Comparison of ENCODE assay signal across 22 mouse cellular contexts in genomic region chr10:96259242-96259641, GRCm38 (mm10).
"Had no signal": no experiment of that assay in that cellular context is flagged by ENCODE, and none has a peak within 500 bp of the region (broad histone marks: within the 10 kb centered on the region; RNA-seq: fewer than 3 reads in every experiment).

No protein-coding gene starts in this region.

- H3K4me3 ChIP-seq: kidney, embryonic 15.5 days; limb, embryonic 12.5 days; limb, embryonic 15.5 days; midbrain, embryonic 12.5 days; neural tube, embryonic 12.5 days; neural tube, embryonic 15.5 days had no signal

- H3K27me3 ChIP-seq: kidney, embryonic 15.5 days; limb, embryonic 12.5 days; limb, embryonic 15.5 days; midbrain, embryonic 12.5 days; neural tube, embryonic 12.5 days; neural tube, embryonic 15.5 days had no signal

- H3K36me3 ChIP-seq: kidney, embryonic 15.5 days; limb, embryonic 12.5 days; limb, embryonic 15.5 days; midbrain, embryonic 12.5 days; neural tube, embryonic 12.5 days; neural tube, embryonic 15.5 days had no signal

- H3K27ac ChIP-seq: kidney, embryonic 15.5 days; limb, embryonic 12.5 days; limb, embryonic 15.5 days; liver, embryonic 14.5 days; macrophage; midbrain, embryonic 12.5 days; neural tube, embryonic 12.5 days; neural tube, embryonic 15.5 days; stomach, postnatal 0 days had no signal

- DNase-seq: kidney, postnatal 10 days; kidney, postnatal 36 days; left cerebral cortex, postnatal 4 days; liver, postnatal 0 days; lung, embryonic 14.5 days; right cerebral cortex, adult 18-20 months; right cerebral cortex, postnatal 14 days; right cerebral cortex, postnatal 4 days; thymus, adult 2 months; thymus, postnatal 14 days; thymus, postnatal 4 days had no signal

- H3K9ac ChIP-seq: kidney, embryonic 15.5 days; limb, embryonic 12.5 days; limb, embryonic 15.5 days; liver, embryonic 14.5 days; liver, postnatal 0 days; lung, embryonic 14.5 days; midbrain, embryonic 12.5 days; neural tube, embryonic 12.5 days; neural tube, embryonic 15.5 days had no signal

- H3K4me2 ChIP-seq: kidney, embryonic 15.5 days; limb, embryonic 12.5 days; limb, embryonic 15.5 days; liver, embryonic 11.5 days; lung, embryonic 14.5 days; midbrain, embryonic 12.5 days; neural tube, embryonic 12.5 days; neural tube, embryonic 15.5 days had no signal

- H3K9me3 ChIP-seq: kidney, embryonic 15.5 days; limb, embryonic 12.5 days; limb, embryonic 15.5 days; midbrain, embryonic 12.5 days; neural tube, embryonic 12.5 days; neural tube, embryonic 15.5 days had no signal

- ATAC-seq: liver, postnatal 0 days; lung, postnatal 0 days had no signal
